Mouse (Mus musculus) cerebellum, adult 11 months (tissue): ENCODE data around the gene 1110051M20Rik.

Source experiments
- DNase-seq: peaks from one replicate; pipeline ENCODE4 v3.0.0; 2022

The 1110051M20Rik gene

GRCm38 (mm10) chr2:91457656-91458251, 13.2 kb upstream of the 1110051M20Rik start:
- no peak for DNase-seq

- no peak for DNase-seq
These were observed 12.8 kb upstream of the 1110051M20Rik start, which contains the start of gene Lrp4 for GRCm38 (mm10) chr2:91457259-91457655. Gene Lrp4 (plus strand): TSS chr2:91457511.

GRCm38 (mm10) chr2:91456491-91457100, 12.1 kb upstream of the 1110051M20Rik start:
- DNase-seq = no peak

GRCm38 (mm10) chr2:91455826-91456225, 11.3 kb upstream of the 1110051M20Rik start:
- no peak for DNase-seq

DNA sequence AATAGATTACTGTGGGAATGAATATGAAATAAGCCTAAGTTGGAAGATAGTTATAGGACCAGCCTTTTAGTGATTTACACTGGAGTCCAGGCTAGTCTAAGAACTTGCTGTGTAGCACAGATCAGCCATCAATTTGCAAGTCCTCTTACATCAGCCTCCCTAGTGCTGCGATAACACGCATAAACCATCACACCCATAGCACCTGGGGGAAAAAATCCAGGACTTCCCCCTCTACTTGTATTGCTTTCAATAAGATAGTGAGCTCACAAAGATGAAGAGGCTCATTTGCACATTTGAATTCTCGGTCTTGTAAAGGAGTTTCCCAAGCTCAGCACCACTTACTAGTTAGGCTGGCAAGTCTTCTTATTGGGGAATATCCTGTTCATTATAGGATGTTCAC, 9.9 kb upstream of the 1110051M20Rik start:
- no peak for DNase-seq

DNA sequence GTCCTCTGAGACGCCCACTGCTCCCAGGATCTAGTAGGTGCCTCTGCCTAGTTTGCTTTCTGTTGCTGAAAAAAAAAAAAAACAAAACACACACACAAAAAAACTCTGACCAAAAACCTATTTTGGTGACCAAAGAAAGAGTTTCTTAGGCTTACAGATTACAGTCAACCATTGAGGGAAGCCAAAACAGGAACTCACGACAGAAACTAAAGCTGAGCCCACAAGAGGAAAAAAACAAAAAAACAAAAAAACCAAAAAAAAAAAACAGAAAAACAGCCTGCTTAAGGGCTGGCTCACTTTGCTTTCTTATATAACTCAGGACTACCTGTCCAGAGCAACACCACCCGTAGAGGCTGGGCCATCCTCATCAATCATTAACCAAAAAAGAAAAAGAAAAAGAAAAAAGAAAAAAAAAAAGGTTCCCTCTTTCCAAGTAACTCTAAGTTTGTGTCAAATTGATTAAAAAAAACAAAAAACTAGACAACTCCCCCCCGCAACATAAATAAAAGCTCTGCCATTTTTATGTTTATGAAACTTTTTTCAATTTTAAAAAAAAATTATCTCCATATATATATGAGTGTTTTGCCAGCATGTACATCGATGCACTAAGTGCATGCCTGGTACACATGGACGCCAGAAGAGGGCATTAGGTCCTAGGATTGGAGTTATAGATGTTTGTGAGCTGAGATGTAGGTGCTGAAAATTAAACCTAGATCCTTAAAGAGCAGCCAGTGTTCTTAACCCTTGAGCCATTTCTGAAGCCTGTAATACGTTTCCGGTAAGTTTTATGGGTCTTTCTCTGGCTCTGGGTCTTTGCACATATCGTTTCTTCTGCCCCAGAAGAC, 8.9 kb upstream of the 1110051M20Rik start:
- no peak for DNase-seq

GRCm38 (mm10) chr2:91452658-91453057, 8.2 kb upstream of the 1110051M20Rik start:
- no peak for DNase-seq

- no peak for DNase-seq
These were observed 5.8 kb upstream of the 1110051M20Rik start for GRCm38 (mm10) chr2:91450316-91450715.

- DNase-seq = no peak
These were observed 5.2 kb upstream of the 1110051M20Rik start for GRCm38 (mm10) chr2:91449662-91450061.

DNA sequence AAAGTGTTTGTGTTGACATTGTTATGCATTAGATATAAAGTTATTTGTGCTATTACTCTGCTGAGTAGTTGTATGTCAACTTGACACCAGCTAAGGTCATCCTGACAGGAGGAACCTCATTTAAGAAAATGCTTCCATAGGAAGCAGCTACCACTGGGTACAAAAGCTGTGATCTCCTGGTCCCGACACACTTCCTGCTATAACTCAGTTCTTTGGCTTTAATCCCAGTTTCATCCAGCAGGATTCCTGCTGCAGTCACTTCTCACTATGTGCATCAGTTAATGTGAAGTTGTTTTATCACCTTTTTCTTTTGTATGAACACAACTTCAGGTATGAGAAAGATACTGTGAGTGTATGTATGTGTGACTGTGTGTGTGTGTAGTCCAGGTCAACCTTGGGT, 2.3 kb downstream of the 1110051M20Rik start:
- DNase-seq = no peak

- no peak for DNase-seq
These were observed 2.8 kb downstream of the 1110051M20Rik start for GRCm38 (mm10) chr2:91441715-91442114.

GRCm38 (mm10) chr2:91440686-91441085, 3.8 kb downstream of the 1110051M20Rik start:
- DNase-seq = no peak

DNA sequence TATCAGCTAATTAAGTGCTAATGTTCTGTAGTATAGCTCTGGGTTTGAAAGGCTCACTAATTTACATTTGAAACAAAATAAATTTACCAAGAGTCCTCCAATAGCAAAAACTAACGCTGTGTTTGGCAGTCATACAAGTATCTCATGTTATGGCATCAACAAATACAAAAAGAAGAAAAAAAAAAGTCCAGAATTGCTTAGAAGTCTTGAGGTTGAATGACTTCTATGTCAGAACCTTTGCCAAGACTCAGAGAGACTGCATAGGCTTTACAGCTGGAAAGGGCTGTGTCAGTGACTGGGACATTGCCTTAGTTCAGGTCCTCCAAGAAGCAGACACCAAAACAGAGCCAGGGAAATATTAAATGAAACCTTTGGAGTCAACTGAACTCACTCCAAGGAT, 4.6 kb downstream of the 1110051M20Rik start:
- no peak for DNase-seq

DNA sequence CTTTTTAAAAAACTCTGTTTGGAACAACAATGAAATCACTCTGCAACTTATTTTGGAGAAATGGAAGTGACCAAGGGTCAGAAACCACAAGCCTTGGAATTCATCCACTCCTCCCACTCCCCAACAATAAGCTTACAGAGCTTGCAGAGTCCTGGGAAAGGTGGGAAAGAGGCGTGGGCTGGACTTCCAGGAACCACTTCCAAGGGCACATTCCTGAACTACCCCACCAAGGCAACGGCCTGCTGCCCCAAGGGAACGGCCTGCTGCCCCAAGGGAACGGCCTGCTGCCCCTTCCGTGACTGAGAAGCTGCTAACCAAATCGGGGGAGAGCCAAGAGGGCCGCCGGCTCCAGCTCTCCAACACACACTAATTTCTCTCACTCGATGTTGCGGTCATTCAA, 5.2 kb downstream of the 1110051M20Rik start:
- DNase-seq = no peak

- no peak for DNase-seq
These were observed 7.2 kb downstream of the 1110051M20Rik start for GRCm38 (mm10) chr2:91437116-91437815.

- DNase-seq = no peak
These were observed 7.8 kb downstream of the 1110051M20Rik start for GRCm38 (mm10) chr2:91436713-91437112.

DNA sequence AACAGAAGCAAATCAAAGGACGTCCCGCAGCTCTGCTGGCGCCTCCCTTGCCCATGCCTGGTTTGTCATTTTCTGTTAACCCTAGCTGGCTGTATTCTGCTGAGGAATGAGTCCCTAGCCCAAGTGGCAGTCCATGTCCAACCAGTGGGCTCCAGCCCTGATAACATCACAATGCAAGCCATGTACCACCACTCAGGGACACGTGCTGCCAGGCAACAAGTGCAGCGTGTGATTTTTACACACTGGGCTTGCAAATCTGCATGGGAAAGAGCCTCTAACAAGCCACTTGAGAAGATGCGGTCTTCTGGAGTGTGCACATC, 13.9 kb downstream of the 1110051M20Rik start:
- DNase-seq = no peak

DNA sequence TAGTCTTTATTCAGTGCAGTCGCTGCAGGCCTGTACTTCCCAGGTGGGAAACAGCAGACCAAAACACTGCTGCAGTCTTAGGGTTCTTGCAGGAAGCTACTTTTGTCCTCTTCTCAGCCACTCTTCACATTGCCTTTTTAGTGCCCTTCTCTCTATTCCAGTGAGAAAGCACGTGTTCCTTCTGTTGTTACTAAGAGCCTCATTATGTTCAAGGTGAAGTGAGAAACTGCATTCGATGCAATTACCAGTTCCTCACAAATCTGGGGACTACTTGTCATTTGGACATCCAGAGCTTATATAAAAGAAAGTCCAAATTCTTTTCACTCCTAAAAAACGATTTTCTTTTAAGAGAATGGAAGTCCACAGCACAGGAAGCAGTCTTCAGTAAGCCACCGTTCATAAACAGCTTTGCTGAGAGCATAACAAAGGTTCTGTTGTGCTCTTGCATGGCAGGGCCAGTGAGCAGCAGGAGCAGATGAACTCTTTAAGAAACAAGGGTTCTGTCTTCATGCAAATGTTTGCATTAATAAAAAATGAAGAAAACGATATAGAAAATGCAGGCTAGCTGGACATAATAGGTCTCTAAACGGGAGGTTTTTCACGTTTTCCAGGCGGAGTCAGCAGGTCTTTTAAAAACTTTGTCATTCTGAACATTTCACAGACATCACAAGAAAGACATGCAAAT, 14.4 kb downstream of the 1110051M20Rik start:
- DNase-seq = no peak

DNA sequence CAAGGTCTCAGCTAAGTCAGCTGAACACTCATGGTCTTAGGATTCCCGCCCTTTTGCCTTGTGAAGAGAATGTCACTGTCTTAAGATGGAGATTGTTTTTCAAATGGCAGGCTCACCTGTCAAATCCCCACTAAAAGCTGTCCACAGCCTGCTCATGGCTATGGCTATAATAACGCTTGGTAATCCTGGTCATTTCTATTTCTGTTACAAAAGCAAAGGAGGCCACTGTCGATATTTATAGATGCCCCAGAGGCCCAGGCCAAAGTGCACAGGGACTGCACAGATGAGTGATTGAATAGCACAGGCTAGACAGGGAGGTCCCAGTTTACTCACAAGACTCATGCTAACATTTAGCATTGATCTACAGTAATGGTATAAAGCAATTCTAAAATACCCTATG, 15.4 kb downstream of the 1110051M20Rik start:
- DNase-seq = no peak

DNA sequence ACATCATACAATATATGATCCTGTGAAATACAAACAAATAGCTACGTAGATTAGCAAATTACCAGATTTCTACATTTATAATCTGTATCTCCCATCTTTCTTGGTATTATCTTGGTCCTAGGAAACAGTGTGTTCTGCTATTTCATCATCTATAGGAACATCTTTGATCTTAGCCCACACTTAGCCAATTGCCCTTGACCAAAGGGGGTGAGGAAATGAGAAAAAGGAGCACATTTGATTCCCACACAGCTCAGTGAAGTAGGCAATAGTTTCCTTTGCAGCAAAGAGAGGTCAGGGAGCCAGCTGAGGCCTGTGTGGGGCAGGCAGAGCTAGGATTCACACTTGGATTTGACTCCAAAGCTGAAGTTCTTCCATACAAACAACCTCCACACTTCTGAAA, 18.2 kb downstream of the 1110051M20Rik start:
- DNase-seq = no peak

GRCm38 (mm10) chr2:91424061-91424720, 20.3 kb downstream of the 1110051M20Rik start:
- DNase-seq = no peak

GRCm38 (mm10) chr2:91421641-91422040, 22.9 kb downstream of the 1110051M20Rik start:
- no peak for DNase-seq
